Mouse (Mus musculus): ENCODE measurements around the gene Reps2. TPM values are rescaled to one million over a fixed set of nuclear protein-coding genes. Genes with fewer than 3 reads are reported as not detected.

The Reps2 gene
- polyA plus RNA-seq, 1 experiment from 2014 or later, result 5.9 TPM

DNA sequence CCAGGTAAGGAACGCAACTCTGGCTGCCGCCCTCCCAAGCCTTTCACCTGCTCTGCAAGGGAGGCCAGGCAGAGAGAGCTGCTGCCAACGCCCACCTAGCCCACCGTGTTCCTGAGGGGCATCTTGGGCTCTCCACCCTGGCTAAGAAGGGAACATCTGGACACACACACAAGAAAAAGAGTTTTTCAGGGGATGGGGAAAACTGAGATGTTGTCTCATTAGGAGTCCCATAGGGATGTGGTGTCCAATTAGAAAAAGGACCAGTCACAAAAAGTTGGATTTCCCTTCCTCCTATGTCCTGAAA, 292 bp upstream of the Reps2 start:
- Histone ChIP-seq H3K27me3 (replicated peaks; ENCODE audit: control insufficient read depth, insufficient read depth, low read length) (no peaks in the 10 kb centered on the region; the same call in 1 of the 2 replicates), H3K4me3 (replicated peaks; ENCODE audit: low read length) (peak overlapping the region; percentile 64), H3K27ac (ENCODE audit: low read length) (no peak overlapping the region), H3K36me3 (ENCODE audit: control insufficient read depth, insufficient read depth) (no peaks in the 10 kb centered on the region), H3K4me2 (ENCODE audit: low read length) (peak overlapping the region; percentile 60), H3K4me1 (replicated peaks; ENCODE audit: control insufficient read depth, insufficient read depth, low read length) (no peaks in the 10 kb centered on the region), H3K9ac (replicated peaks; ENCODE audit: low read depth, low read length) (peak overlapping the region; percentile 68), H3K9me3 (ENCODE audit: control insufficient read depth, low read length) (no peaks in the 10 kb centered on the region)
- WGBS, result 28% methylated on average over 4 of the region's 4 CpGs
- no peak for ATAC-seq

GRCm38 (mm10) chrX:162642402-162643090, 903 bp downstream of the Reps2 start:
- Histone ChIP-seq H3K4me1 (replicated peaks; ENCODE audit: control insufficient read depth, insufficient read depth, low read length) (no peaks in the 10 kb centered on the region), H3K36me3 (ENCODE audit: control insufficient read depth, insufficient read depth) (no peaks in the 10 kb centered on the region), H3K27me3 (replicated peaks; ENCODE audit: control insufficient read depth, insufficient read depth, low read length) (no peaks in the 10 kb centered on the region; the same call in 1 of the 2 replicates), H3K9ac (replicated peaks; ENCODE audit: low read depth, low read length) (peak overlapping the region; percentile 68), H3K4me2 (ENCODE audit: low read length) (peak overlapping the region; percentile 60), H3K27ac (ENCODE audit: low read length) (no peak overlapping the region), H3K4me3 (replicated peaks; ENCODE audit: low read length) (peak overlapping the region; percentile 64), H3K9me3 (ENCODE audit: control insufficient read depth, low read length) (no peaks in the 10 kb centered on the region)
- ATAC-seq, result peak; percentile 46; the same call in 1 of the 2 replicates
- 49% methylated on average over 11 of the region's 11 CpGs for WGBS

DNA sequence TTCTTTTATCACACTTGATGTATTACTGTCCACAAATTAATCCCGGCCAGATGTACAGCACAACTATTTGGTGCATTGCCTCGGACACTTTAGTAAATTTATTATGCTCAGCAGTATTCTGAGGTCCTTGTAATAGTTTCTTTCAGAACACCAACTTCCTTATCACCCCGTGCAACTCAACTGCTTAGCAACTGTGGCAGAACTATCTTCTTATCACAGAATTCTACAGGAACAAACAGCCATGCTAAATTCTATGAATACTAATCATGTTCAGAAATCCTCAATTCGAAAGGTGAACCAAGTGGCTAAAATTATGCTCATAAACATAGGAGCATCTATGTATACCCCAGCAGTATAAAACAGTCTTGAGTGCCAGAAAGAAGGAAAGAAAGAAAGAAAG, 1.7 kb downstream of the Reps2 start:
- 0 out of 2 replicates have a peak overlapping the region, but pooled peaks have one; percentile 13 for H3K4me3 ChIP-seq (replicated peaks; ENCODE audit: low read length)
- H3K9ac ChIP-seq (replicated peaks; ENCODE audit: low read depth, low read length), result no peak overlapping the region
- H3K9me3 ChIP-seq (ENCODE audit: control insufficient read depth, low read length), result no peaks in the 10 kb centered on the region
- no peaks in the 10 kb centered on the region for H3K36me3 ChIP-seq (ENCODE audit: control insufficient read depth, insufficient read depth)
- no peaks in the 10 kb centered on the region; the same call in 1 of the 2 replicates for H3K27me3 ChIP-seq (replicated peaks; ENCODE audit: control insufficient read depth, insufficient read depth, low read length)
- H3K4me1 ChIP-seq (replicated peaks; ENCODE audit: control insufficient read depth, insufficient read depth, low read length), result no peaks in the 10 kb centered on the region
- ATAC-seq, result no peak
- 76% methylated on average over 4 of the region's 4 CpGs for WGBS
- H3K27ac ChIP-seq (ENCODE audit: low read length), result no peak overlapping the region
- peak overlapping the region; percentile 34 for H3K4me2 ChIP-seq (ENCODE audit: low read length)

DNA sequence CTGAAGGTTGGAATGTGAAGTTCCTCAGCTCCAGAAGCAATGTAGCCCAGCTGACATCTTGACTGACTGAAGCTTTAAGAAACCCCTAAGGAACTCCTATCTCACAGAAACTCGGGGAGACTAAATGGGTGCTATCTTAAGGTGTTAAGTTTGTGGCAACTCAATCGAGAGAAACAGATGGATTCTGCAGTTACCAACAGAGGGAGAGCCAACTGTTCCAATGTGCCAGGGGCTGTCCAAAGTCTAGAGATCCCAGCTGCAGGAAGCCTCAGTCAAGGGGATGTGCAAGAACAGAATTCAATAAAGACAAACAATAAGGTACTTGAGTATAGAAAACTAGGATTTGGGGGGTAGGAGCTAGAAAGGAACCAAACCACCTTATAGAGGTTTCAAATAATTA, 8.3 kb downstream of the Reps2 start:
- Histone ChIP-seq H3K9me3 (ENCODE audit: control insufficient read depth, low read length) (no peaks in the 10 kb centered on the region), H3K9ac (replicated peaks; ENCODE audit: low read depth, low read length) (no peak overlapping the region), H3K36me3 (ENCODE audit: control insufficient read depth, insufficient read depth) (no peaks in the 10 kb centered on the region), H3K27me3 (replicated peaks; ENCODE audit: control insufficient read depth, insufficient read depth, low read length) (no peaks in the 10 kb centered on the region), H3K4me3 (replicated peaks; ENCODE audit: low read length) (no peak overlapping the region), H3K27ac (ENCODE audit: low read length) (no peak overlapping the region), H3K4me1 (replicated peaks; ENCODE audit: control insufficient read depth, insufficient read depth, low read length) (no peaks in the 10 kb centered on the region), H3K4me2 (ENCODE audit: low read length) (no peak overlapping the region)
- ATAC-seq, result no peak
- WGBS, result 61% methylated on average over 2 of the region's 2 CpGs

GRCm38 (mm10) chrX:162622091-162622437, 21.4 kb downstream of the Reps2 start:
- ATAC-seq, result peak; percentile 40; the same call in 1 of the 2 replicates
- H3K36me3 ChIP-seq (ENCODE audit: control insufficient read depth, insufficient read depth), result no peaks in the 10 kb centered on the region
- peaks cover 2% of the 10 kb centered on the region; the same call in 1 of the 2 replicates for H3K4me1 ChIP-seq (replicated peaks; ENCODE audit: control insufficient read depth, insufficient read depth, low read length)
- no peak overlapping the region for H3K4me3 ChIP-seq (replicated peaks; ENCODE audit: low read length)
- no peaks in the 10 kb centered on the region for H3K27me3 ChIP-seq (replicated peaks; ENCODE audit: control insufficient read depth, insufficient read depth, low read length)
- WGBS, result 53% methylated on average over 1 of the region's 1 CpGs
- no peak overlapping the region for H3K9ac ChIP-seq (replicated peaks; ENCODE audit: low read depth, low read length)
- H3K27ac ChIP-seq (ENCODE audit: low read length), result peak overlapping the region; percentile 69
- no peak overlapping the region for H3K4me2 ChIP-seq (ENCODE audit: low read length)
- H3K9me3 ChIP-seq (ENCODE audit: control insufficient read depth, low read length), result no peaks in the 10 kb centered on the region

DNA sequence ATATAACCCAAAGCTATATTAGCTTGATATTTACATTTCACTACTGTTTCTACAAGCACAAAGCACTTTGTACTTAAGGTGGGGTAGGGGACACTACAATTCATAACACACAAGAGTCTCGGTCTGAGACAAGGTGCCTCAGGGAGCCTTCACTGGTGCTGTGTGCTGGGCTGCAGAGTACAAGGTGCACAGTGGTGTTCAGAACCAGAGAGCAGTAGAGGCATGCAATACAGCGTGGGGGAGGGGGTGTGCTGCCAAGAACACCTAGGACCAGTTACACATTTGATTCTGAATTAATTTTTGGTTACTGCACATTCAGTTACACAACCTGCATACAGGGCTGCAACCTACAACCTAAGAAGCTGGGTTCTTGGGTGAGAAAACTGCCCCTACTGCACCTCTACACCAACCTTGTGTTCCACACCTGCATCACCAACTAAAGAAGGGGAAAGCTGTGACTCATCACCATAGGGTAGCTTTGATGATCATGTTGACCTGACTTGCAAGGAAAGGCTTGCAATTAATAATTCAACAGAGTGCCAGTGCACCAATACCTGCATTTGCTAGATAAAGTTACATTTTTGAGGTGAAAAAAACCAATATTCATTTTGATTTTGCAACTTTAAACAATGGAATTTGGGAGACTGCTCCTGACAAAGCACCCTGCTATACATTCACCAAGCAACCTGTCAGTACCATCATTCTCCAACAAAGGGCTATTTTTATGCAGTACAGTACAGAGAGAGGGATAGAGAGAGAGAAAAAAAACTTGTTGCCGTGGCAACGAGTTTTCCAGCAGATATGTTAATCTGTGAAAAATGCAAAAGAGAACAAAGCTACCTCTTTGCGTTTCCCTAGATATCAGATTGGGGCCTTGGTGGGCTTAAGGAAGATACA, 22.0 kb downstream of the Reps2 start:
- Histone ChIP-seq H3K9me3 (ENCODE audit: control insufficient read depth, low read length) (no peaks in the 10 kb centered on the region), H3K27me3 (replicated peaks; ENCODE audit: control insufficient read depth, insufficient read depth, low read length) (no peaks in the 10 kb centered on the region), H3K27ac (ENCODE audit: low read length) (peak overlapping the region; percentile 80), H3K9ac (replicated peaks; ENCODE audit: low read depth, low read length) (no peak overlapping the region), H3K4me1 (replicated peaks; ENCODE audit: control insufficient read depth, insufficient read depth, low read length) (peaks cover 2% of the 10 kb centered on the region; the same call in 1 of the 2 replicates), H3K36me3 (ENCODE audit: control insufficient read depth, insufficient read depth) (no peaks in the 10 kb centered on the region), H3K4me3 (replicated peaks; ENCODE audit: low read length) (no peak overlapping the region), H3K4me2 (ENCODE audit: low read length) (no peak overlapping the region)
- WGBS, result 76% methylated on average over 5 of the region's 5 CpGs
- peak; percentile 95 for ATAC-seq

DNA sequence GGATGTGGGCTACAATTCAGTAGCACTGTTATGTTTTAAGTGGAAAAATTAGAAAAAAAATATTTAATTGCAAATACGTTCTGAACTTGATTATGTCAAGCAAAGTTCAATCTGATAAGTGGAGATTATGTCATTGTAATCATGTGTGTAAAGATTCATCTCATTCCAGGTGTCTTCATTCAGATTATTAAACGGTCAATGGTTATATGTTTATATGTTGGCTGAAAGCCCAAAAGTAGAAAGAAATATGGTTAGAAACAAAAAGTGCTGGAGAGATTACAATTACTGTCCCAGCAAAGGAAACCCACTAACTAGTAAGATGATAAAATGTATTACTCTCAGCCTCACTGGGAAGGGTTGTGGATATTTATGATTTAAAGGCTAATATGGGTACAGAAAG, 23.7 kb downstream of the Reps2 start:
- Histone ChIP-seq H3K4me1 (replicated peaks; ENCODE audit: control insufficient read depth, insufficient read depth, low read length) (peaks cover 2% of the 10 kb centered on the region; the same call in 1 of the 2 replicates), H3K27ac (ENCODE audit: low read length) (no peak overlapping the region), H3K9me3 (ENCODE audit: control insufficient read depth, low read length) (no peaks in the 10 kb centered on the region), H3K9ac (replicated peaks; ENCODE audit: low read depth, low read length) (no peak overlapping the region), H3K4me3 (replicated peaks; ENCODE audit: low read length) (no peak overlapping the region), H3K27me3 (replicated peaks; ENCODE audit: control insufficient read depth, insufficient read depth, low read length) (no peaks in the 10 kb centered on the region), H3K4me2 (ENCODE audit: low read length) (no peak overlapping the region), H3K36me3 (ENCODE audit: control insufficient read depth, insufficient read depth) (no peaks in the 10 kb centered on the region)
- ATAC-seq, result no peak
- 73% methylated on average over 2 of the region's 2 CpGs for WGBS

GRCm38 (mm10) chrX:162618547-162618946, 24.9 kb downstream of the Reps2 start:
- Histone ChIP-seq H3K27me3 (replicated peaks; ENCODE audit: control insufficient read depth, insufficient read depth, low read length) (no peaks in the 10 kb centered on the region), H3K9me3 (ENCODE audit: control insufficient read depth, low read length) (no peaks in the 10 kb centered on the region), H3K27ac (ENCODE audit: low read length) (no peak overlapping the region), H3K9ac (replicated peaks; ENCODE audit: low read depth, low read length) (no peak overlapping the region), H3K4me1 (replicated peaks; ENCODE audit: control insufficient read depth, insufficient read depth, low read length) (peaks cover 2% of the 10 kb centered on the region; the same call in 1 of the 2 replicates), H3K4me2 (ENCODE audit: low read length) (no peak overlapping the region), H3K4me3 (replicated peaks; ENCODE audit: low read length) (no peak overlapping the region), H3K36me3 (ENCODE audit: control insufficient read depth, insufficient read depth) (no peaks in the 10 kb centered on the region)
- 94% methylated on average over 3 of the region's 3 CpGs for WGBS
- ATAC-seq, result no peak

DNA sequence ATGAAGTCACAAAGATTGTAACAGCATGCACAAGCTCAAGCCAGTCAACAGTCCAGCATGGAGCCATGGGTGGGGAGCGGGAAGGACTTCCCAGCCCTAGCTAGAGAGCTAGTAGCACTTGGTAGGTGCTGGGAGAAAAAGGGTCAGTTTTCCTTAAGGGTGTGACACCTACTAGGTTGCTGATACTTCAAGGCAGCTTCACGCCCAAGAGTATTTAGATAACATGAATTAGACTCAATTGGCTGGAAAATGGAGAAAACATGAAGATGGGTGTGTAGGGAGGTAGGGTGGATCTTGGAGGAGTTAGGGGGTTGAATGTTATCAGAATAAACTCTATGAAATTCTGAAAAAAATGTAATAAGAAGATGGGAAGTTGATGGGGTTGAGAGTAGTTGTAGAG, 37.3 kb downstream of the Reps2 start:
- H3K4me1 ChIP-seq (replicated peaks; ENCODE audit: control insufficient read depth, insufficient read depth, low read length), result no peaks in the 10 kb centered on the region
- H3K9me3 ChIP-seq (ENCODE audit: control insufficient read depth, low read length), result no peaks in the 10 kb centered on the region
- H3K4me2 ChIP-seq (ENCODE audit: low read length), result no peak overlapping the region
- H3K4me3 ChIP-seq (replicated peaks; ENCODE audit: low read length), result no peak overlapping the region
- 95% methylated on average over 2 of the region's 2 CpGs for WGBS
- no peaks in the 10 kb centered on the region for H3K36me3 ChIP-seq (ENCODE audit: control insufficient read depth, insufficient read depth)
- no peak overlapping the region for H3K27ac ChIP-seq (ENCODE audit: low read length)
- H3K9ac ChIP-seq (replicated peaks; ENCODE audit: low read depth, low read length), result no peak overlapping the region
- no peaks in the 10 kb centered on the region for H3K27me3 ChIP-seq (replicated peaks; ENCODE audit: control insufficient read depth, insufficient read depth, low read length)
- no peak for ATAC-seq

All from forebrain, embryonic 16.5 days (tissue).